Mouse (Mus musculus) hindbrain, embryonic 11.5 days (tissue): ENCODE measurements around the gene Frmd4a. TPM values are rescaled to one million over a fixed set of nuclear protein-coding genes. Genes with fewer than 3 reads are reported as not detected.

Experiments
- ATAC-seq: fragments of 200-750 bp; cut with Nextera tagmentation; 2 replicates; pipeline ENCODE4 v1.8.0; 2017; ENCODE audit warnings: mild to moderate bottlenecking, moderate TSS enrichment, moderate library complexity; ENCODE audit not compliant: low FRiP score
- DNase-seq: peaks from one replicate; pipeline ENCODE4 v3.0.0-alpha.2; 2015; ENCODE audit warnings: low spot score
- H3K27ac ChIP-seq: fragments of 300-500 bp; sonication (generic); 2 replicates; pipeline ENCODE4 v1.5.1; 2014; ENCODE audit warnings: mild to moderate bottlenecking, low read depth, low read length
- H3K27me3 ChIP-seq: fragments of 300-500 bp; sonication (generic); 2 replicates; pipeline ENCODE4 v1.6.1; 2014; ENCODE audit warnings: mild to moderate bottlenecking, low read length, moderate library complexity, mixed read lengths; ENCODE audit not compliant: control insufficient read depth, insufficient read depth
- H3K36me3 ChIP-seq: fragments of 300-500 bp; sonication (generic); 2 replicates; pipeline ENCODE4 v1.6.1; 2014; ENCODE audit warnings: mild to moderate bottlenecking, low read length, moderate library complexity, mixed read lengths; ENCODE audit not compliant: control insufficient read depth, insufficient read depth
- H3K4me1 ChIP-seq: fragments of 300-500 bp; sonication (generic); replicated peaks from 2 replicates; pipeline ENCODE4 v1.6.1; 2014; ENCODE audit warnings: low read length, mixed read lengths; ENCODE audit not compliant: control insufficient read depth, insufficient read depth
- H3K4me2 ChIP-seq: fragments of 300-500 bp; sonication (generic); replicated peaks from 2 replicates; pipeline ENCODE4 v1.6.1; 2014; ENCODE audit warnings: mild to moderate bottlenecking, low read depth, low read length
- H3K4me3 ChIP-seq: fragments of 300-500 bp; sonication (generic); 2 replicates; pipeline ENCODE4 v1.5.1; 2014; ENCODE audit warnings: low read depth, low read length
- H3K9ac ChIP-seq: fragments of 300-500 bp; sonication (generic); 2 replicates; pipeline ENCODE4 v1.6.1; 2014; ENCODE audit warnings: low read depth, low read length
- H3K9me3 ChIP-seq: fragments of 300-500 bp; sonication (generic); 2 replicates; pipeline ENCODE4 v1.6.1; 2016; ENCODE audit warnings: low read length; ENCODE audit not compliant: control insufficient read depth
- WGBS: fragments of 180-500 bp; shearing (Covaris S2); extraction: QIAGEN DNeasy Blood & Tissue Kit; methylation state at CpG from one replicate; pipeline ENCODE4 v1.1.7; 2014; 5-methylcytosine and 5-hydroxymethylcytosine counted together
- polyA plus RNA-seq: library from polyadenylated mRNA; unstranded; fragments of >200 nt; fragmentation: Nextera tagmentation; extraction: Ambion mirVana; gene quantifications from 2 replicates; pipeline ENCODE4 v1.2.1, GENCODE M21; 2014

Frmd4a gene
- polyA plus RNA-seq, 1 experiment from 2014 or later = 72.7 TPM

GRCm38 (mm10) chr2:4370499-4370898 is 353.0 kb downstream of the Frmd4a start:
- H3K27ac ChIP-seq = no peak overlapping the region
- DNase-seq (no peak), ATAC-seq (no peak)
- 84% methylated on average over 7 of the region's 7 CpGs for WGBS
- H3K4me3 ChIP-seq = no peak overlapping the region
- no peak overlapping the region for H3K9ac ChIP-seq
- H3K4me1 ChIP-seq = no peaks in the 10 kb centered on the region
- H3K9me3 ChIP-seq = no peaks in the 10 kb centered on the region
- no peaks in the 10 kb centered on the region for H3K36me3 ChIP-seq
- H3K4me2 ChIP-seq = no peak overlapping the region
- no peaks in the 10 kb centered on the region for H3K27me3 ChIP-seq

GRCm38 (mm10) chr2:4371341-4371740 is 353.8 kb downstream of the Frmd4a start:
- H3K36me3 ChIP-seq = no peaks in the 10 kb centered on the region
- ATAC-seq = no peak
- no peak for DNase-seq
- no peak overlapping the region for H3K4me3 ChIP-seq
- H3K9ac ChIP-seq = no peak overlapping the region
- no peak overlapping the region for H3K27ac ChIP-seq
- H3K27me3 ChIP-seq = no peaks in the 10 kb centered on the region
- no peak overlapping the region for H3K4me2 ChIP-seq
- no peaks in the 10 kb centered on the region for H3K9me3 ChIP-seq
- WGBS = 86% methylated on average over 1 of the region's 1 CpGs
- H3K4me1 ChIP-seq = no peaks in the 10 kb centered on the region

- Histone ChIP-seq H3K9ac (no peak overlapping the region), H3K4me1 (no peaks in the 10 kb centered on the region), H3K4me2 (no peak overlapping the region), H3K27me3 (no peaks in the 10 kb centered on the region), H3K9me3 (no peaks in the 10 kb centered on the region), H3K4me3 (no peak overlapping the region), H3K27ac (no peak overlapping the region), H3K36me3 (no peaks in the 10 kb centered on the region)
- ATAC-seq (no peak), DNase-seq (no peak)
- WGBS = 91% methylated on average over 3 of the region's 3 CpGs
Observed at GRCm38 (mm10) chr2:4378844-4379243, 361.3 kb downstream of the Frmd4a start.

GRCm38 (mm10) chr2:4380435-4380834 is 362.9 kb downstream of the Frmd4a start:
- WGBS = 90% methylated on average over 6 of the region's 6 CpGs
- no peak overlapping the region for H3K9ac ChIP-seq
- H3K9me3 ChIP-seq = no peaks in the 10 kb centered on the region
- ATAC-seq (no peak), DNase-seq (no peak)
- no peaks in the 10 kb centered on the region for H3K27me3 ChIP-seq
- no peak overlapping the region for H3K4me2 ChIP-seq
- H3K27ac ChIP-seq = no peak overlapping the region
- H3K36me3 ChIP-seq = no peaks in the 10 kb centered on the region
- H3K4me1 ChIP-seq = no peaks in the 10 kb centered on the region
- no peak overlapping the region for H3K4me3 ChIP-seq

GRCm38 (mm10) chr2:4380926-4381325 is 363.4 kb downstream of the Frmd4a start:
- H3K4me2 ChIP-seq = no peak overlapping the region
- 93% methylated on average over 5 of the region's 5 CpGs for WGBS
- DNase-seq (no peak), ATAC-seq (no peak)
- no peak overlapping the region for H3K9ac ChIP-seq
- H3K4me1 ChIP-seq = no peaks in the 10 kb centered on the region
- no peaks in the 10 kb centered on the region for H3K27me3 ChIP-seq
- H3K27ac ChIP-seq = no peak overlapping the region
- no peaks in the 10 kb centered on the region for H3K36me3 ChIP-seq
- no peaks in the 10 kb centered on the region for H3K9me3 ChIP-seq
- H3K4me3 ChIP-seq = no peak overlapping the region

GRCm38 (mm10) chr2:4386468-4386867 is 369.0 kb downstream of the Frmd4a start:
- Histone ChIP-seq H3K9me3 (no peaks in the 10 kb centered on the region), H3K27ac (no peak overlapping the region), H3K27me3 (no peaks in the 10 kb centered on the region), H3K4me3 (no peak overlapping the region), H3K9ac (no peak overlapping the region), H3K36me3 (no peaks in the 10 kb centered on the region), H3K4me1 (peaks cover 2% of the 10 kb centered on the region), H3K4me2 (no peak overlapping the region)
- DNase-seq (no peak), ATAC-seq (no peak)
- WGBS = 36% methylated on average over 6 of the region's 6 CpGs

GRCm38 (mm10) chr2:4389330-4389729 is 371.8 kb downstream of the Frmd4a start:
- no peak overlapping the region for H3K4me3 ChIP-seq
- no peaks in the 10 kb centered on the region for H3K27me3 ChIP-seq
- DNase-seq (no peak), ATAC-seq (no peak)
- no peak overlapping the region for H3K4me2 ChIP-seq
- H3K9ac ChIP-seq = no peak overlapping the region
- H3K4me1 ChIP-seq = peaks cover 2% of the 10 kb centered on the region
- no peaks in the 10 kb centered on the region for H3K36me3 ChIP-seq
- 26% methylated on average over 6 of the region's 6 CpGs for WGBS
- H3K9me3 ChIP-seq = no peaks in the 10 kb centered on the region
- no peak overlapping the region for H3K27ac ChIP-seq

GRCm38 (mm10) chr2:4391091-4391490 is 373.6 kb downstream of the Frmd4a start:
- H3K36me3 ChIP-seq = no peaks in the 10 kb centered on the region
- H3K4me3 ChIP-seq = no peak overlapping the region
- H3K4me1 ChIP-seq = peaks cover 2% of the 10 kb centered on the region
- DNase-seq (no peak), ATAC-seq (no peak)
- H3K9me3 ChIP-seq = no peaks in the 10 kb centered on the region
- 95% methylated on average over 4 of the region's 4 CpGs for WGBS
- H3K27me3 ChIP-seq = no peaks in the 10 kb centered on the region
- H3K4me2 ChIP-seq = no peak overlapping the region
- no peak overlapping the region for H3K27ac ChIP-seq
- H3K9ac ChIP-seq = no peak overlapping the region

- ATAC-seq (no peak), DNase-seq (no peak)
- Histone ChIP-seq H3K9me3 (no peaks in the 10 kb centered on the region), H3K4me1 (peaks cover 2% of the 10 kb centered on the region; the same call in 1 of the 2 replicates), H3K4me2 (no peak overlapping the region), H3K27me3 (no peaks in the 10 kb centered on the region), H3K27ac (no peak overlapping the region), H3K36me3 (no peaks in the 10 kb centered on the region), H3K9ac (no peak overlapping the region), H3K4me3 (no peak overlapping the region)
- WGBS = 49% methylated on average over 7 of the region's 7 CpGs
Observed at GRCm38 (mm10) chr2:4391678-4392085, 374.2 kb downstream of the Frmd4a start.
